Mouse (Mus musculus): ENCODE results near the gene Gsto2. TPM values are rescaled to one million over a fixed set of nuclear protein-coding genes. Genes with fewer than 3 reads are reported as not detected.

Gsto2 gene
- polyA plus RNA-seq, 2 experiments: 0.08 to 0.37 TPM

DNA sequence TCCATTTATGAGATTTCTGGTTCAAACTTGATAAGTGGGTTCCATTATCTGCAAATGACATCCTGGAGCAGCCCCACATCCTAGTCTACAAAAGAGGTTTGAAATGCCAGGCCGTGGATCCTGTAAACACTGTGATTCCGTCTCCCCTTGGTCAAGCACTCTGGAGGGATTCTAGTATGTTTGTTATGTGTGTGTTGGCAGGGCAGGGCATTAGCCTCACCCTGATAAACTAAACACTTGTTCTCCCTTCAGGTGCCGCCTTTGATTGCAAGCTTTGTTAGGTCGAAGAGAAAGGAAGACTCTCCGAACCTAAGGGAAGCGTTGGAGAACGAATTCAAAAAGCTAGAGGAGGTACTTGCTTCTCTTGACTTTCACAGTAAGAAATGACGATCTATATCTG lies 6.2 kb upstream of the Gsto2 start:
- Histone ChIP-seq H3K4me3 (ENCODE audit: insufficient read depth in 1 of 2, low read depth in 2 of 2, low read length in 2 of 2) (no peak overlapping the region), H3K36me3 (replicated peaks; ENCODE audit: control insufficient read depth, insufficient read depth, low read depth) (no peaks in the 10 kb centered on the region; the same call in 1 of the 2 replicates), H3K27me3 (ENCODE audit: control insufficient read depth, insufficient read depth, low read length) (no peaks in the 10 kb centered on the region; the same call in 1 of the 2 replicates), H3K27ac (no peak overlapping the region), H3K4me2 (ENCODE audit: low read depth) (no peak overlapping the region), H3K9ac (replicated peaks) (no peak overlapping the region), H3K9me3 (ENCODE audit: control insufficient read depth, low read length) (no peaks in the 10 kb centered on the region), H3K4me1 (replicated peaks; ENCODE audit: control insufficient read depth in 2 of 2, insufficient read depth in 2 of 2, low read length in 1 of 2) (peaks cover 0 to 9% of the 10 kb centered on the region in 2 experiments; a peak in 2 of 4 replicates)
- no peak for ATAC-seq (ENCODE audit: insufficient read depth)
- WGBS (ENCODE audit: insufficient replicate concordance): 75% methylated on average over 8 of the region's 8 CpGs
- no peak for DNase-seq (ENCODE audit: low read depth in 3 of 3, low spot score in 3 of 3)
- no peak for TF ChIP-seq CTCF (IDR thresholded peaks at IDR 0.05; ENCODE audit: low read depth)
- TF ChIP-seq EP300 (IDR thresholded peaks at IDR 0.05; ENCODE audit: low read depth): no peak

DNA sequence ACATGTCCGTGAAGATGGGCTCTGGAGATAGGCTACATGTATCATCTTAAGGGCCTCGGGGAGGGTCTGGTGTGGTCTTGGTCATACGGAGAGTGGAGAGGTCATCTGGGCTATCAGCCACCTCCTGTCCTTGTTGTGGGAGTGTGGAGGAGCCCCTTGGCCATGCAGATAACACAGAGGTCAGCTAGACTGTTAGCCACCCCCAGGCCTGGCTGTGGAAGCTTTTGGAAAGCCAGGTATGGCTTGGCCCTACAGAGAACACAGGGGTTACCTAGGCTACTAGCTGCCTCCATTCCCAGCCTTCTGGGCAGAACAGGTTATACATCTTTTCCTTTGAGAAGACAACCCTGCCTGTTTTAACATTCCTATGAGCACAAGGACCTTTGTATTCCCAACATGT lies 2.8 kb upstream of the Gsto2 start:
- H3K4me3 ChIP-seq (ENCODE audit: insufficient read depth in 1 of 2, low read depth in 2 of 2, low read length in 2 of 2): no peak overlapping the region
- H3K9ac ChIP-seq (replicated peaks): no peak overlapping the region
- H3K36me3 ChIP-seq (replicated peaks; ENCODE audit: control insufficient read depth, insufficient read depth, low read depth): no peaks in the 10 kb centered on the region; the same call in 1 of the 2 replicates
- no peaks in the 10 kb centered on the region for H3K9me3 ChIP-seq (ENCODE audit: control insufficient read depth, low read length)
- ATAC-seq (ENCODE audit: insufficient read depth) (no peak), DNase-seq (ENCODE audit: low read depth in 3 of 3, low spot score in 3 of 3) (no peak)
- no peak overlapping the region for H3K4me2 ChIP-seq (ENCODE audit: low read depth)
- no peak for TF ChIP-seq CTCF (IDR thresholded peaks at IDR 0.05; ENCODE audit: low read depth)
- TF ChIP-seq EP300 (IDR thresholded peaks at IDR 0.05; ENCODE audit: low read depth): no peak
- no peak overlapping the region for H3K27ac ChIP-seq
- WGBS (ENCODE audit: insufficient replicate concordance): 70% methylated on average over 3 of the region's 3 CpGs
- H3K4me1 ChIP-seq (replicated peaks; ENCODE audit: control insufficient read depth in 2 of 2, insufficient read depth in 2 of 2, low read length in 1 of 2): peaks cover 4 to 8% of the 10 kb centered on the region in 2 experiments
- no peaks in the 10 kb centered on the region for H3K27me3 ChIP-seq (ENCODE audit: control insufficient read depth, insufficient read depth, low read length)

DNA sequence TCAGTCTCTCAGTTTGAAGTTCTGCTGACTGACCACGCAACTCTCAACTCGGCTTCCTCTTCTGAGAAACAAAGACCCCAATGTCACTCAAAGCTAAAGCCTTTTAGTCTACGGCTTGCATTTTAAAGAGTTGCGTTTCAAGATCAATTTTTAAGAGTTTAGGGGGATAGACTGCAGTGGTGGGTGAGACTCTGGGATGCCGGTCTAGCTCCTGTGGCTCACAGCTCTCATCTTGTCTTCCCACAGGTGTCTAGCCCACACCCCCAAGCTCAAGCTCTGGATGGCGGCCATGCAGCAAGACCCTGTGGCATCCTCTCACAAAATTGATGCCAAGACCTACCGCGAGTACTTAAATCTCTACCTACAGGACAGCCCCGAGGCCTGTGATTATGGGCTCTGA lies 1.3 kb upstream of the Gsto2 start:
- no peaks in the 10 kb centered on the region; the same call in 1 of the 2 replicates for H3K36me3 ChIP-seq (replicated peaks; ENCODE audit: control insufficient read depth, insufficient read depth, low read depth)
- TF ChIP-seq EP300 (IDR thresholded peaks at IDR 0.05; ENCODE audit: low read depth): no peak
- TF ChIP-seq CTCF (IDR thresholded peaks at IDR 0.05; ENCODE audit: low read depth): no peak
- H3K4me2 ChIP-seq (ENCODE audit: low read depth): no peak overlapping the region
- 81% methylated on average over 9 of the region's 9 CpGs for WGBS (ENCODE audit: insufficient replicate concordance)
- no peaks in the 10 kb centered on the region for H3K9me3 ChIP-seq (ENCODE audit: control insufficient read depth, low read length)
- no peak overlapping the region for H3K4me3 ChIP-seq (ENCODE audit: insufficient read depth in 1 of 2, low read depth in 2 of 2, low read length in 2 of 2)
- DNase-seq (ENCODE audit: low read depth in 3 of 3, low spot score in 3 of 3) (no peak), ATAC-seq (ENCODE audit: insufficient read depth) (no peak)
- no peak overlapping the region for H3K27ac ChIP-seq
- no peak overlapping the region for H3K9ac ChIP-seq (replicated peaks)
- no peaks in the 10 kb centered on the region for H3K27me3 ChIP-seq (ENCODE audit: control insufficient read depth, insufficient read depth, low read length)
- H3K4me1 ChIP-seq (replicated peaks; ENCODE audit: control insufficient read depth in 2 of 2, insufficient read depth in 2 of 2, low read length in 1 of 2): peaks cover 4 to 8% of the 10 kb centered on the region in 2 experiments

DNA sequence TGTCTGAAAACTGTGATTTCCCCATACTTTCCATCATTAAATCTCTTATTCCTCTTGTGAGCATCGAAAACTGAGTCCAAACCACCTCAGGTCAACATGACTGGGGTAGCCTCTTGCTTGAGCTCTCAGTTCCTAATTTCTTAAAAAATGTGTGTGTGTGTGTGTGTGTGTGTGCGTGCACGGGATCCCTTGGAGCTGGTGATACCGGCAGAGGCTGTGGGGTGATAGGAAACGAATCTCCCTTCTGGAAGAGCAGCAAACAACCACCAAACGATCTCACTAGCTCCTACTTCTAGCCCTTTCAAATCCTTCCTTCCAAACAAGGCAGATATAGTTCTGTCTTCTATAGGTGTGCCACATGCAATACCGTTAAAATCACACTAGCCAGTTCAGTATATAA lies 613 bp upstream of the Gsto2 start:
- Histone ChIP-seq H3K27me3 (ENCODE audit: control insufficient read depth, insufficient read depth, low read length) (no peaks in the 10 kb centered on the region), H3K9ac (replicated peaks) (no peak overlapping the region), H3K9me3 (ENCODE audit: control insufficient read depth, low read length) (no peaks in the 10 kb centered on the region), H3K36me3 (replicated peaks; ENCODE audit: control insufficient read depth, insufficient read depth, low read depth) (no peaks in the 10 kb centered on the region), H3K4me3 (ENCODE audit: insufficient read depth in 1 of 2, low read depth in 2 of 2, low read length in 2 of 2) (peak overlapping the region in 1 of 2 experiments; percentile 72; a peak in 2 of 4 replicates), H3K4me2 (ENCODE audit: low read depth) (peak overlapping the region; percentile 81), H3K27ac (no peak overlapping the region), H3K4me1 (replicated peaks; ENCODE audit: control insufficient read depth in 2 of 2, insufficient read depth in 2 of 2, low read length in 1 of 2) (peaks cover 4 to 8% of the 10 kb centered on the region in 2 experiments)
- WGBS (ENCODE audit: insufficient replicate concordance): 78% methylated on average over 7 of the region's 7 CpGs
- DNase-seq (ENCODE audit: low read depth in 3 of 3, low spot score in 3 of 3) (no peak), ATAC-seq (ENCODE audit: insufficient read depth) (no peak)
- no peak for TF ChIP-seq CTCF (IDR thresholded peaks at IDR 0.05; ENCODE audit: low read depth)
- TF ChIP-seq EP300 (IDR thresholded peaks at IDR 0.05; ENCODE audit: low read depth): no peak

DNA sequence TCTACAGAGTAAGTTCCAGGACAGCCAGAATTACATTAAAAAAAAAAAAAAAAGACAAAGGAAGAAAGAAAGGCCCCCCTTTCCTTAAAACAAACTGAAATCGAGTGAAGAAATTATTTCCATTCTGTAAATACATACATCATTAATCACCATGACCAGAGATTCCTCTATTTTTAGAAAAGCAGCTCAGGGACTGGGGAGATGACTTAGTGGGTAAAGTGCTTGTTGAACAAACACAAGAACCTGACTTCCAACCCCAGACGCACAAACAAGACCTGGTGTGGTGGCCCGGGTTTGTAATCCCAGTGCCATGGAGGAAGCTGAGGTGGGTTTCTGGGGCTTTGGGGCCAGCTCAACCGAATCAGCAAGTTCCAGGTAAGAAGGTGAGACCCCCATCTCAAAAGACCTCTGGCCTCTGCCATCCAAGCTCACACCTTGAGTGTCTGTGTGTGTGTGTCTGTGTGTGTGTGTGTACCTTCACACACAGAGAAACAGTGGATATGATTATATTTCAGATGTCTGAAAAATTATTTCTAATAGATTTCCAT lies 2.4 kb downstream of the Gsto2 start:
- Histone ChIP-seq H3K4me1 (replicated peaks; ENCODE audit: control insufficient read depth in 2 of 2, insufficient read depth in 2 of 2, low read length in 1 of 2) (peaks cover 4 to 8% of the 10 kb centered on the region in 2 experiments), H3K27me3 (ENCODE audit: control insufficient read depth, insufficient read depth, low read length) (no peaks in the 10 kb centered on the region), H3K9ac (replicated peaks) (no peak overlapping the region), H3K9me3 (ENCODE audit: control insufficient read depth, low read length) (no peaks in the 10 kb centered on the region), H3K27ac (no peak overlapping the region), H3K4me2 (ENCODE audit: low read depth) (no peak overlapping the region), H3K36me3 (replicated peaks; ENCODE audit: control insufficient read depth, insufficient read depth, low read depth) (no peaks in the 10 kb centered on the region), H3K4me3 (ENCODE audit: insufficient read depth in 1 of 2, low read depth in 2 of 2, low read length in 2 of 2) (no peak overlapping the region)
- WGBS (ENCODE audit: insufficient replicate concordance): 45% methylated on average over 4 of the region's 4 CpGs
- ATAC-seq (ENCODE audit: insufficient read depth) (no peak), DNase-seq (ENCODE audit: low read depth in 3 of 3, low spot score in 3 of 3) (no peak)
- no peak for TF ChIP-seq EP300 (IDR thresholded peaks at IDR 0.05; ENCODE audit: low read depth)
- no peak for TF ChIP-seq CTCF (IDR thresholded peaks at IDR 0.05; ENCODE audit: low read depth)
